Mouse (Mus musculus): ENCODE data around the gene Igdcc4. TPM values are rescaled to one million over a fixed set of nuclear protein-coding genes. Genes with fewer than 3 reads are reported as not detected.

The Igdcc4 gene
- polyA plus RNA-seq, 1 experiment from 2014 or later = 11.1 TPM

DNA sequence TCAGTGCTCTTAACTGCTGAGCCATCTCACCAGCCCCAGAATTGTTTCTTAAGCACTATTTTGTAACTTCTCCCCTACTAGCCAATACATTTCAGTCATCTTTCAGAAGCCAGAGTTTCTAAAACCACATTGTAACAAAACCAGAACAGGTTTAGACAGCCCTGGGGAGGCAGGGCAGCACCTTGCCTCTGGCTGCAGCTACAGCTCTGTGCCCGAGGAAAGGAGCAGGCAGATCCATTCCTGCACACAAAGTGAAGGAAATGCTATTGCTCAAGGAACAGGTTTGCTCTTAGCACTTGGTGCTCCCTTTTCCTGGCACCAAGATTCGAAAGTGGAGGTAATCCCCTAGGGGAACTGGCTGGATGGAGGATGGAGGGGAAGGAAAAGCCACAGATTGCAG, 16.2 kb downstream of the Igdcc4 start:
- no peaks in the 10 kb centered on the region for H3K4me1 ChIP-seq (replicated peaks; ENCODE audit: control insufficient read depth, insufficient read depth)
- TF ChIP-seq CTCF (IDR thresholded peaks at IDR 0.05; ENCODE audit: low read depth) = no peak
- no peak for TF ChIP-seq EP300 (optimal IDR thresholded peaks at IDR 0.05)
- no peak overlapping the region for H3K27ac ChIP-seq (replicated peaks)
- ATAC-seq (ENCODE audit: low FRiP score, low TSS enrichment) (no peak), DNase-seq (ENCODE audit: low spot score) (no peak)
- H3K36me3 ChIP-seq (ENCODE audit: control insufficient read depth, insufficient read depth, low read length) = no peaks in the 10 kb centered on the region
- no peaks in the 10 kb centered on the region for H3K27me3 ChIP-seq (ENCODE audit: control insufficient read depth, insufficient read depth, low read length)
- no peak overlapping the region for H3K4me3 ChIP-seq (ENCODE audit: low read depth, low read length)
- 65% methylated on average over 2 of the region's 2 CpGs for WGBS
- no peak overlapping the region for H3K4me2 ChIP-seq (replicated peaks; ENCODE audit: low read depth)
- H3K9ac ChIP-seq (ENCODE audit: low read length) = no peak overlapping the region
- no peaks in the 10 kb centered on the region for H3K9me3 ChIP-seq (ENCODE audit: control insufficient read depth, low read length)

DNA sequence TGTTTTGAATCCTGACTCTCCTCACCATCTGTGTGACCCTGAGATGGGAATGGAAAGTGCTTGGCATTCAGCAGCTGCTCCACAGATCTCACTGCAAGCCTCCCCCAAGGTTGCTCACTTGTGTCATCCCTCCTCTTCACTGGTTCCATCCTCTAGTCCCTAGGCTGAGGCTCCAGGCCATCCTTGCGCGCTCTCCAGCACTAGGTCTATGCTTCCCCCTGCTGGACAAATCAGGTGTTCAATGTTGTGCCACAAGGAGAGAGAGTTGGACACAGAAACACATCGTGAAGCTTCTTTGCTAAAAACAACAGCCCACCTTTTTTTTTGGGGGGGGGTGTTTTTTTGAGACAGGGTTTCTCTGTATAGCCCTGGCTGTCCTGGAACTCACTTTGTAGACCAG, 19.6 kb downstream of the Igdcc4 start:
- WGBS = 18% methylated on average over 3 of the region's 3 CpGs
- H3K27me3 ChIP-seq (ENCODE audit: control insufficient read depth, insufficient read depth, low read length) = no peaks in the 10 kb centered on the region
- 0 out of 2 replicates have a peak, but pooled peaks cover 4% of the 10 kb centered on the region for H3K36me3 ChIP-seq (ENCODE audit: control insufficient read depth, insufficient read depth, low read length)

DNA sequence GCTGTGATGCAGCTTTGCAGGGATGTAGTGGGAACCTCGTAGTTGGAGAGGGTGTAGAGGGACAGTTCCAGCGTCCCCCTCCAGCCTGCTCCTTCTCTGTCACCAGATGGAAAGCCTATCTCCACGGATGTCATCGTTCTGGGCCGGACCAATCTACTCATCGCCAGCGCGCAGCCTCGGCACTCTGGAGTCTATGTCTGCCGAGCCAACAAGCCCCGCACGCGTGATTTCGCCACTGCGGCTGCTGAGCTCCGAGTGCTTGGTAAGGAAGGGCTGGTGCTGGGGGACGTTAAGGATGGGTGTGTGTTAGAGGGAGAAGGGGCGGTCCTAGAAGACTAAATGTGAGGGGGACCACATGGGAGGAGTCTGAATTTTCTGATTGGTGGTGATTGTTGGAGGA, 21.3 kb downstream of the Igdcc4 start:
- Histone ChIP-seq H3K4me2 (replicated peaks; ENCODE audit: low read depth) (no peak overlapping the region), H3K36me3 (ENCODE audit: control insufficient read depth, insufficient read depth, low read length) (0 out of 2 replicates have a peak, but pooled peaks cover 4% of the 10 kb centered on the region), H3K27ac (replicated peaks) (no peak overlapping the region), H3K27me3 (ENCODE audit: control insufficient read depth, insufficient read depth, low read length) (no peaks in the 10 kb centered on the region), H3K4me3 (ENCODE audit: low read depth, low read length) (no peak overlapping the region), H3K9ac (ENCODE audit: low read length) (no peak overlapping the region), H3K9me3 (ENCODE audit: control insufficient read depth, low read length) (no peaks in the 10 kb centered on the region), H3K4me1 (replicated peaks; ENCODE audit: control insufficient read depth, insufficient read depth) (no peaks in the 10 kb centered on the region)
- DNase-seq (ENCODE audit: low spot score) = no peak
- ATAC-seq (ENCODE audit: low FRiP score, low TSS enrichment) = no peak
- TF ChIP-seq EP300 (optimal IDR thresholded peaks at IDR 0.05) = no peak
- TF ChIP-seq CTCF (IDR thresholded peaks at IDR 0.05; ENCODE audit: low read depth) = no peak
- WGBS = 50% methylated on average over 18 of the region's 18 CpGs

More for the DNA sequence above, 19.6 kb downstream of the Igdcc4 start:
- DNase-seq (ENCODE audit: low spot score) (peak; percentile 78), ATAC-seq (ENCODE audit: low FRiP score, low TSS enrichment) (peak; percentile 69)
- H3K9me3 ChIP-seq (ENCODE audit: control insufficient read depth, low read length) = no peaks in the 10 kb centered on the region
- no peaks in the 10 kb centered on the region for H3K4me1 ChIP-seq (replicated peaks; ENCODE audit: control insufficient read depth, insufficient read depth)
- no peak for TF ChIP-seq EP300 (optimal IDR thresholded peaks at IDR 0.05)
- TF ChIP-seq CTCF (IDR thresholded peaks at IDR 0.05; ENCODE audit: low read depth) = peak; percentile 96
- no peak overlapping the region for H3K4me2 ChIP-seq (replicated peaks; ENCODE audit: low read depth)
- H3K4me3 ChIP-seq (ENCODE audit: low read depth, low read length) = no peak overlapping the region
- no peak overlapping the region for H3K9ac ChIP-seq (ENCODE audit: low read length)
- no peak overlapping the region for H3K27ac ChIP-seq (replicated peaks)

DNA sequence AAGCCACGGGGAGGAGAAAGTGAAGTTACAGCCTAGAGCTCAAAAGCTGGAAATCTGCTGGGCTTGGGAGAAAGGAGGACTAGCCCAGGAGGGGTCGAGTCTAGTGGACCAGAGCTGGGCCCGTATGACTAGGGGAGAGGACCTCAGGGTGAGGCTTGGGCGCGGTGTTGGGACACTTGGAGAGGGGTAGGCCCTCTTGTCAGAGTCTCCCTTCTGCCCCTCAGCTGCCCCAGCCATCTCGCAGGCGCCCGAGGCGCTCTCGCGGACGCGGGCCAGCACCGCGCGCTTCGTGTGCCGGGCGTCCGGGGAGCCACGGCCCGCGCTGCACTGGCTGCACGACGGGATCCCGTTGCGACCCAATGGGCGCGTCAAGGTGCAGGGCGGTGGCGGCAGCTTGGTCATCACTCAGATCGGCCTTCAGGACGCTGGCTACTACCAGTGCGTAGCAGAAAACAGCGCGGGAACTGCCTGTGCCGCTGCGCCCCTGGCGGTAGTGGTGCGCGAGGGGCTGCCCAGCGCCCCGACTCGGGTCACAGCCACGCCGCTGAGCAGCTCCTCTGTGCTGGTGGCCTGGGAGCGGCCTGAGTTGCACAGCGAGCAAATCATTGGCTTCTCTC, 22.4 kb downstream of the Igdcc4 start:
- H3K36me3 ChIP-seq (ENCODE audit: control insufficient read depth, insufficient read depth, low read length) = 0 out of 2 replicates have a peak, but pooled peaks cover 4% of the 10 kb centered on the region

DNA sequence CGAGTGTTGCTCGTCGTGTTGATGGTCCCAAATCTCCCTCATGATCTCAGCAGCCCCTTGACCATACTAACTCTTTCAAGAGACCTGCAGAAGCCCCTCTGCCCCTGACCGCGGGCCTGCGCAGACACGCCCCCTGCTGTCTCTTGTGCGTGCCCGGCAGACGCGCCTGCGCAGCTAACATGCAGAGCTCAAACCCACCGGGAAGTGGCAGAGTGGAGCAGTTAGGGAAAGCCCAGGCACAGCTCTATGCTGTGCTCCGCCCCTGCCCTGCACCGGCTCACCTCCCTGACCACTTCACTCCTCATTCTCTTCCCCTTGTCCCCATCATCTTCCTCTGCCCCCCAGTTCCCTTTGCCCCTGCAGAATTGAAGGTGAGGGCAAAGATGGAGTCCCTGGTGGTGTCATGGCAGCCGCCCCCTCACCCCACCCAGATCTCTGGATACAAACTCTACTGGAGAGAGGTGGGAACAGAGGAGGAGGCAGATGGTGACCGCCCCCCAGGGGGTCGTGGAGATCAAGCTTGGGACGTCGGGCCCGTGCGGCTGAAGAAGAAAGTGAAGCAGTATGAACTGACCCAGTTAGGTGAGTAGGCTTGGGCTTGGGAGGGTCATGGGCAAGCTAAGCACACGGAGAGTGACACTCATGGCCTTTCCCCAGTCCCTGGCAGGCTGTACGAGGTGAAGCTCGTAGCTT, 27.0 kb downstream of the Igdcc4 start:
- Histone ChIP-seq H3K9me3 (ENCODE audit: control insufficient read depth, low read length) (no peaks in the 10 kb centered on the region), H3K4me3 (ENCODE audit: low read depth, low read length) (no peak overlapping the region), H3K27ac (replicated peaks) (no peak overlapping the region), H3K36me3 (ENCODE audit: control insufficient read depth, insufficient read depth, low read length) (peaks cover 4% of the 10 kb centered on the region; the same call in 1 of the 2 replicates), H3K4me1 (replicated peaks; ENCODE audit: control insufficient read depth, insufficient read depth) (no peaks in the 10 kb centered on the region), H3K27me3 (ENCODE audit: control insufficient read depth, insufficient read depth, low read length) (no peaks in the 10 kb centered on the region), H3K4me2 (replicated peaks; ENCODE audit: low read depth) (no peak overlapping the region; the same call in 1 of the 2 replicates), H3K9ac (ENCODE audit: low read length) (no peak overlapping the region)
- ATAC-seq (ENCODE audit: low FRiP score, low TSS enrichment) = peak; percentile 30; the same call in 1 of the 2 replicates
- DNase-seq (ENCODE audit: low spot score) = peak; percentile 46
- TF ChIP-seq CTCF (IDR thresholded peaks at IDR 0.05; ENCODE audit: low read depth) = peak; percentile 63
- no peak for TF ChIP-seq EP300 (optimal IDR thresholded peaks at IDR 0.05)
- WGBS = 32% methylated on average over 25 of the region's 25 CpGs

More for the DNA sequence above, 22.4 kb downstream of the Igdcc4 start:
- Histone ChIP-seq H3K27me3 (ENCODE audit: control insufficient read depth, insufficient read depth, low read length) (no peaks in the 10 kb centered on the region), H3K4me3 (ENCODE audit: low read depth, low read length) (0 out of 2 replicates have a peak overlapping the region, but pooled peaks have one; percentile 12), H3K4me2 (replicated peaks; ENCODE audit: low read depth) (peak overlapping the region; percentile 51), H3K9ac (ENCODE audit: low read length) (peak overlapping the region; percentile 9; the same call in 1 of the 2 replicates), H3K4me1 (replicated peaks; ENCODE audit: control insufficient read depth, insufficient read depth) (no peaks in the 10 kb centered on the region), H3K9me3 (ENCODE audit: control insufficient read depth, low read length) (no peaks in the 10 kb centered on the region), H3K27ac (replicated peaks) (no peak overlapping the region)
- TF ChIP-seq EP300 (optimal IDR thresholded peaks at IDR 0.05) = no peak
- peak; percentile 74 for TF ChIP-seq CTCF (IDR thresholded peaks at IDR 0.05; ENCODE audit: low read depth)
- peak; percentile 45; the same call in 1 of the 2 replicates for ATAC-seq (ENCODE audit: low FRiP score, low TSS enrichment)
- 27% methylated on average over 48 of the region's 48 CpGs for WGBS
- peak; percentile 69 for DNase-seq (ENCODE audit: low spot score)

DNA sequence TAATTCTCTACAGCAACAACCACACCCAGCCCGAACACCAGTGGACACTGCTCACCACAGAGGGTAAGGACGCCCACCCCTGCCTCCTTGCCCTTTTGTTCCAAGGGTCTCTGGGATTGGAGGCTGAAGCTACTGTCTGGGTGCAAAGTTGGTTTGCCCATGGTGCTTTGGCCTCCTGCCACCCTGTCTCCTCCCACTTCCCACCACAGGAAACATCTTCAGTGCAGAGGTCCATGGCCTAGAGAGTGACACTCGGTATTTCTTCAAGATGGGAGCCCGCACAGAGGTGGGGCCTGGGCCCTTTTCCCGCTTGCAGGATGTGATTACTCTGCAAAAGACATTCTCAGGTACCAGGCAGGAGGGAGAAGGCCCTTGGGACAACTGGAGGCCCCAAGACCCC, 30.4 kb downstream of the Igdcc4 start:
- TF ChIP-seq EP300 (optimal IDR thresholded peaks at IDR 0.05) (no peak), CTCF (IDR thresholded peaks at IDR 0.05; ENCODE audit: low read depth) (no peak)
- no peak for ATAC-seq (ENCODE audit: low FRiP score, low TSS enrichment)
- Histone ChIP-seq H3K4me2 (replicated peaks; ENCODE audit: low read depth) (no peak overlapping the region), H3K9me3 (ENCODE audit: control insufficient read depth, low read length) (no peaks in the 10 kb centered on the region), H3K4me1 (replicated peaks; ENCODE audit: control insufficient read depth, insufficient read depth) (no peaks in the 10 kb centered on the region), H3K9ac (ENCODE audit: low read length) (no peak overlapping the region), H3K27me3 (ENCODE audit: control insufficient read depth, insufficient read depth, low read length) (no peaks in the 10 kb centered on the region), H3K36me3 (ENCODE audit: control insufficient read depth, insufficient read depth, low read length) (peaks cover 9% of the 10 kb centered on the region; the same call in 1 of the 2 replicates), H3K4me3 (ENCODE audit: low read depth, low read length) (no peak overlapping the region), H3K27ac (replicated peaks) (no peak overlapping the region)
- WGBS = 80% methylated on average over 5 of the region's 5 CpGs
- DNase-seq (ENCODE audit: low spot score) = no peak

All from stomach, postnatal 0 days (tissue).